Mouse (Mus musculus) heart, adult 2 months (tissue): ENCODE data around the gene Arxes2. TPM values are rescaled to one million over a fixed set of nuclear protein-coding genes. Genes with fewer than 3 reads are reported as not detected.
"Not testable (repeated sequence)": the region's sequence is repeated elsewhere in the genome, so short reads cannot be mapped to it uniquely, and the experiment has no call there.

ENCODE experiments used
- DNase-seq, 2 experiments: peaks; one replicate each; pipeline ENCODE4 v3.0.0; 2021
- H3K27ac ChIP-seq: fragments of 200-600 bp; 2 replicates; pipeline ENCODE4 v1.8.1; 2022
- H3K27me3 ChIP-seq: fragments of 200-500 bp; 2 replicates; pipeline ENCODE4 v1.6.1; 2012; ENCODE audit warnings: mild to moderate bottlenecking, low read length, inconsistent platforms, mixed read lengths; ENCODE audit not compliant: control insufficient read depth, insufficient read depth
- H3K36me3 ChIP-seq: fragments of 200-500 bp; 2 replicates; pipeline ENCODE4 v1.6.1; 2012; ENCODE audit warnings: low read length, inconsistent platforms; ENCODE audit not compliant: control insufficient read depth, insufficient read depth
- H3K4me1 ChIP-seq: fragments of 200-500 bp; 2 replicates; pipeline ENCODE4 v1.6.1; 2011; ENCODE audit warnings: low read length; ENCODE audit not compliant: control insufficient read depth, insufficient read depth
- H3K4me3 ChIP-seq: fragments of 200-600 bp; 2 replicates; pipeline ENCODE4 v1.8.1; 2022
- H3K79me2 ChIP-seq: fragments of 200-500 bp; replicated peaks from 2 replicates; pipeline ENCODE4 v1.6.1; 2012; ENCODE audit warnings: mild to moderate bottlenecking, inconsistent platforms, low read length, moderate library complexity, mixed read lengths; ENCODE audit not compliant: control insufficient read depth, insufficient read depth
- H3K9ac ChIP-seq: fragments of 200-500 bp; 2 replicates; pipeline ENCODE4 v1.6.1; 2012; ENCODE audit warnings: low read depth, mild to moderate bottlenecking, control low read depth, inconsistent platforms, low read length, mixed read lengths
- CTCF ChIP-seq: fragments of 200-600 bp; IDR thresholded peaks from 2 replicates; pipeline ENCODE4 v1.8.1; 2022; ENCODE audit warnings: antibody characterized with exemption, mild to moderate bottlenecking, moderate library complexity
- EP300 ChIP-seq: fragments of 200-500 bp; IDR thresholded peaks from 2 replicates; pipeline ENCODE4 v1.6.1; 2011; ENCODE audit warnings: low read depth, low read length, control low read depth; ENCODE audit not compliant: insufficient read depth
- POLR2A ChIP-seq: fragments of 200-500 bp; IDR thresholded peaks from 2 replicates; pipeline ENCODE4 v1.6.1; 2011; ENCODE audit warnings: mild to moderate bottlenecking, low read depth, low read length, control low read depth; ENCODE audit not compliant: insufficient read depth
- WGBS: fragments of 180-500 bp; shearing (Covaris S2); methylation state at CpG from one replicate; pipeline ENCODE4 v1.1.7; 2018; 5-methylcytosine and 5-hydroxymethylcytosine counted together
- intact Hi-C: fragments of 180-260 bp; cut with DNase I; formaldehyde crosslinking; loops from one replicate; pipeline ENCODE4 v1.15.1; 2025
- long read RNA-seq: library from polyadenylated mRNA; stranded (forward); transcript quantifications from one replicate; pipeline ENCODE4 v2.0.0, GENCODE M21; 2021
- polyA plus RNA-seq: library from polyadenylated mRNA; depleted of rRNA; stranded (reverse); fragments of >200 nt; gene quantifications from 2 replicates; pipeline ENCODE4 v1.2.3, GENCODE M21; 2012; rRNA removed
- total RNA-seq, 2 experiments: library from RNA; stranded (reverse); gene quantifications; 2 replicates each; pipeline ENCODE4 v1.2.3; 2021

The Arxes2 gene
- total RNA-seq (1 to 10 TPM; 1.4 to 1.6 TPM), polyA plus RNA-seq (3.1 and 3.2 TPM in 2 replicates)
- long read RNA-seq, partial matches to known transcripts = 0 of 2 reads
- long read RNA-seq, other reads (novel, unspliced or antisense) = 0 of 2 reads

- intact Hi-C loops, H3K27me3 ChIP-seq, H3K27ac ChIP-seq, H3K4me3 ChIP-seq, H3K36me3 ChIP-seq, H3K4me1 ChIP-seq, H3K79me2 ChIP-seq, H3K9ac ChIP-seq: not testable (repeated sequence)
- WGBS = 21% methylated on average over 16 of the region's 39 CpGs
- DNase-seq = peak in 1 of 2 experiments; percentile 6
Measured at GRCm38 (mm10) chrX:135993664-135994119, at the start of gene Arxes2. Gene Arxes2, plus strand, starts transcription at chrX:135993824.

GRCm38 (mm10) chrX:135948699-135949437, 44.8 kb upstream of the Arxes2 start:
- no peak overlapping the region for H3K4me3 ChIP-seq
- H3K27me3 ChIP-seq = no peaks in the 10 kb centered on the region
- H3K27ac ChIP-seq = no peak overlapping the region
- no peak for TF ChIP-seq POLR2A
- no peak for TF ChIP-seq EP300
- TF ChIP-seq CTCF = no peak
- no peak for DNase-seq
- WGBS = 69% methylated on average over 1 of the region's 1 CpGs
- no peaks in the 10 kb centered on the region for H3K36me3 ChIP-seq
- intact Hi-C loops = no loop called here
- H3K4me1 ChIP-seq = no peaks in the 10 kb centered on the region
- no peak overlapping the region for H3K9ac ChIP-seq
- H3K79me2 ChIP-seq = no peaks in the 10 kb centered on the region

- Histone ChIP-seq H3K36me3 (no peaks in the 10 kb centered on the region), H3K79me2 (no peaks in the 10 kb centered on the region), H3K9ac (no peak overlapping the region), H3K4me3 (no peak overlapping the region), H3K4me1 (no peaks in the 10 kb centered on the region; the same call in 1 of the 2 replicates), H3K27me3 (no peaks in the 10 kb centered on the region), H3K27ac (no peak overlapping the region)
- TF ChIP-seq CTCF = no peak
- 66% methylated on average over 1 of the region's 1 CpGs for WGBS
- no peak for DNase-seq
- intact Hi-C loops = no loop called here
Measured at GRCm38 (mm10) chrX:135956988-135957690, 36.5 kb upstream of the Arxes2 start.

- no peaks in the 10 kb centered on the region; the same call in 1 of the 2 replicates for H3K4me1 ChIP-seq
- intact Hi-C loops = no loop called here
- no peak overlapping the region for H3K9ac ChIP-seq
- DNase-seq = no peak
- no peaks in the 10 kb centered on the region for H3K36me3 ChIP-seq
- no peaks in the 10 kb centered on the region for H3K79me2 ChIP-seq
- no peak overlapping the region for H3K27ac ChIP-seq
- TF ChIP-seq POLR2A (no peak), EP300 (no peak), CTCF (no peak)
- 94% methylated on average over 2 of the region's 2 CpGs for WGBS
- H3K27me3 ChIP-seq = no peaks in the 10 kb centered on the region
- H3K4me3 ChIP-seq = no peak overlapping the region
Measured at GRCm38 (mm10) chrX:135957691-135958081, 35.9 kb upstream of the Arxes2 start.

GRCm38 (mm10) chrX:135958589-135959225, 34.9 kb upstream of the Arxes2 start:
- no peak overlapping the region for H3K27ac ChIP-seq
- DNase-seq = no peak
- no peaks in the 10 kb centered on the region for H3K79me2 ChIP-seq
- TF ChIP-seq CTCF = no peak
- no peak for TF ChIP-seq POLR2A
- no peak for TF ChIP-seq EP300
- no peaks in the 10 kb centered on the region; the same call in 1 of the 2 replicates for H3K4me1 ChIP-seq
- no peak overlapping the region for H3K4me3 ChIP-seq
- WGBS = 58% methylated on average over 7 of the region's 7 CpGs
- no peaks in the 10 kb centered on the region for H3K36me3 ChIP-seq
- intact Hi-C loops = no loop called here
- H3K27me3 ChIP-seq = no peaks in the 10 kb centered on the region
- H3K9ac ChIP-seq = no peak overlapping the region

GRCm38 (mm10) chrX:135959536-135959935, 34.1 kb upstream of the Arxes2 start:
- intact Hi-C loops = no loop called here
- no peaks in the 10 kb centered on the region for H3K36me3 ChIP-seq
- no peaks in the 10 kb centered on the region; the same call in 1 of the 2 replicates for H3K4me1 ChIP-seq
- no peaks in the 10 kb centered on the region for H3K27me3 ChIP-seq
- no peaks in the 10 kb centered on the region for H3K79me2 ChIP-seq
- H3K9ac ChIP-seq = no peak overlapping the region
- H3K4me3 ChIP-seq = no peak overlapping the region
- 49% methylated on average over 4 of the region's 4 CpGs for WGBS
- TF ChIP-seq POLR2A (no peak), EP300 (no peak), CTCF (no peak)
- no peak overlapping the region for H3K27ac ChIP-seq
- no peak for DNase-seq
